Mouse (Mus musculus) midbrain, embryonic 11.5 days (tissue): Measurements from ENCODE around the gene Insig2. TPM values are rescaled to one million over a fixed set of nuclear protein-coding genes. Genes with fewer than 3 reads are reported as not detected.

ENCODE experiments used
- ATAC-seq: fragments of 200-750 bp; cut with Nextera tagmentation; 2 replicates; pipeline ENCODE4 v1.8.0; 2017; ENCODE audit warnings: moderate TSS enrichment, moderate library complexity; ENCODE audit not compliant: low FRiP score
- DNase-seq: peaks from one replicate; pipeline ENCODE4 v3.0.0; 2015; ENCODE audit warnings: low spot score; ENCODE audit errors: missing footprints
- H3K27ac ChIP-seq: fragments of 300-500 bp; sonication (generic); 2 replicates; pipeline ENCODE4 v1.5.1; 2014; ENCODE audit warnings: low read depth, low read length
- H3K27me3 ChIP-seq: fragments of 300-500 bp; sonication (generic); 2 replicates; pipeline ENCODE4 v1.6.1; 2014; ENCODE audit warnings: mild to moderate bottlenecking, low read length, moderate library complexity, mixed read lengths; ENCODE audit not compliant: control insufficient read depth, insufficient read depth
- H3K36me3 ChIP-seq: fragments of 300-500 bp; sonication (generic); 2 replicates; pipeline ENCODE4 v1.6.1; 2014; ENCODE audit warnings: mild to moderate bottlenecking, low read length, moderate library complexity, mixed read lengths; ENCODE audit not compliant: control insufficient read depth, insufficient read depth
- H3K4me1 ChIP-seq: fragments of 300-500 bp; sonication (generic); 2 replicates; pipeline ENCODE4 v1.6.1; 2014; ENCODE audit warnings: low read length; ENCODE audit not compliant: control insufficient read depth, insufficient read depth
- H3K4me2 ChIP-seq: fragments of 300-500 bp; sonication (generic); 2 replicates; pipeline ENCODE4 v1.6.1; 2014; ENCODE audit warnings: mild to moderate bottlenecking, moderate library complexity
- H3K4me3 ChIP-seq: fragments of 300-500 bp; sonication (generic); 2 replicates; pipeline ENCODE4 v1.5.1; 2014; ENCODE audit warnings: low read depth, low read length
- H3K9ac ChIP-seq: fragments of 300-500 bp; sonication (generic); 2 replicates; pipeline ENCODE4 v1.6.1; 2014; ENCODE audit warnings: low read length
- H3K9me3 ChIP-seq: fragments of 300-500 bp; sonication (generic); 2 replicates; pipeline ENCODE4 v1.6.1; 2016; ENCODE audit warnings: low read length; ENCODE audit not compliant: control insufficient read depth
- WGBS: fragments of 180-500 bp; shearing (Covaris S2); extraction: QIAGEN DNeasy Blood & Tissue Kit; methylation state at CpG from one replicate; pipeline ENCODE4 v1.1.7; 2014; 5-methylcytosine and 5-hydroxymethylcytosine counted together
- polyA plus RNA-seq: library from polyadenylated mRNA; unstranded; fragments of >200 nt; fragmentation: Nextera tagmentation; extraction: Ambion mirVana; gene quantifications from 2 replicates; pipeline ENCODE4 v1.2.1, GENCODE M21; 2014

Gene Insig2
- polyA plus RNA-seq, 1 experiment from 2014 or later = 17.8 TPM

DNA sequence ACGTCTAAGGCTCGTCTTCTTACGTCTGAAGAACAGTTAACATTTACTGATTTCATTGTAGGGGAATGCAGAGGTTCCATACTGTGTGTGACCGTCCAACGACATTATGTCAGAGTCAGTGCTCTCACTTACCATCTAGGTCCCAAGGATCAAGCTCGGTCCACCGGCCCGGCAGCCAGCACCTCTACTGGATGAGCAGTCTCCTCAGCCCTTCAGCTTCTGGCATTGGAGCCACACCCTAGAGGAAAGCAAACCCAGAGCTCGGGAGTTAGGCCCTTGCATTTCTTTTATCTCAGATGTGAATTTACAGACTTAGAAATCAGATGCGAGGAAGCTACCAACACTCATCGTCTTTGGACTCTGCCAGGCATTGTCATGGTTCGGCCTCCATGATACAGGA is 27.3 kb upstream of the Insig2 start:
- DNase-seq = no peak
- no peak overlapping the region for H3K4me3 ChIP-seq
- no peak overlapping the region for H3K9ac ChIP-seq
- H3K4me2 ChIP-seq = no peak overlapping the region
- H3K27ac ChIP-seq = no peak overlapping the region
- H3K36me3 ChIP-seq = no peaks in the 10 kb centered on the region
- no peaks in the 10 kb centered on the region for H3K4me1 ChIP-seq
- 85% methylated on average over 12 of the region's 12 CpGs for WGBS
- H3K9me3 ChIP-seq = no peaks in the 10 kb centered on the region
- no peak for ATAC-seq
- no peaks in the 10 kb centered on the region for H3K27me3 ChIP-seq

DNA sequence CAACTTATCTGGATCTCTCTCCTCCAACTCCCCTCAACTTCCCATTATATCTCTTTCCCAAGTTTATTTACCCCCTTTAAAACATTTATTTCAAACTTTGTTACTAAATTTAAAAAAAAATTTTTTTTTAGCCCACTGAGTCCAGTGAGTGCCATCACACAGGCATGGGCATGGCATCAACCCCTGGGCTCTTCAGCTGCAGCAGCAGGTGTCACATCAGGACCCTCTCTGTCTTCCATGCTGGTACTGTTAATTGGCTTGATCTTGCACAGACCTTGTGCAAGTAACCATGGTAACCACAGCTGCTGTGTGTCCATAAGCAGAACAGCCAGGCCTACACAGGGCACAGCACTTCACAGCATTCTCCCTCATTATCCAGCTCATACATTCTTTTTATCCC is 21.4 kb upstream of the Insig2 start:
- no peaks in the 10 kb centered on the region for H3K9me3 ChIP-seq
- DNase-seq (no peak), ATAC-seq (no peak)
- H3K36me3 ChIP-seq = no peaks in the 10 kb centered on the region
- H3K27me3 ChIP-seq = no peaks in the 10 kb centered on the region
- H3K27ac ChIP-seq = no peak overlapping the region
- no peak overlapping the region for H3K4me2 ChIP-seq
- H3K9ac ChIP-seq = no peak overlapping the region
- H3K4me3 ChIP-seq = no peak overlapping the region
- no peaks in the 10 kb centered on the region for H3K4me1 ChIP-seq

DNA sequence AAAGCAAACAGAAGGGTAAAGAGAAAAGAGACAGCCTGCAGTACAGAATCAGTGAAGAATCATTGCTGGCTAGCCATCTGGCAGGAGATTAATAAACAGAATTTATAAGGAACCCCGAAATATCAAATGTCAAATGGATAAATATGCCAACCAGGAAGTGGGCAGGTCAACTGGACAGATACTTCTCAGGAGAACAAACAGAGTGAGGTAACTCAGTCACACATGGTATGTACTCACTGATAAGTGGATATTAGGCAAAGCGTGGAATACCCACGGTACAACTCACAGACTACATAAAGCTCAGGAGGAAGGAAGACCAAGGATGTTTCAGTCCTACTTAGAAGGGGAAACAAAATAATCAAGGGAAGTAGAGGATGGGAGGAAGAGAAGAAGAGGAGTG is 18.6 kb upstream of the Insig2 start:
- no peak overlapping the region for H3K4me3 ChIP-seq
- ATAC-seq (no peak), DNase-seq (no peak)
- no peaks in the 10 kb centered on the region for H3K27me3 ChIP-seq
- H3K9me3 ChIP-seq = no peaks in the 10 kb centered on the region
- H3K27ac ChIP-seq = no peak overlapping the region
- no peak overlapping the region for H3K4me2 ChIP-seq
- 87% methylated on average over 3 of the region's 3 CpGs for WGBS
- no peak overlapping the region for H3K9ac ChIP-seq
- H3K4me1 ChIP-seq = no peaks in the 10 kb centered on the region
- H3K36me3 ChIP-seq = no peaks in the 10 kb centered on the region

DNA sequence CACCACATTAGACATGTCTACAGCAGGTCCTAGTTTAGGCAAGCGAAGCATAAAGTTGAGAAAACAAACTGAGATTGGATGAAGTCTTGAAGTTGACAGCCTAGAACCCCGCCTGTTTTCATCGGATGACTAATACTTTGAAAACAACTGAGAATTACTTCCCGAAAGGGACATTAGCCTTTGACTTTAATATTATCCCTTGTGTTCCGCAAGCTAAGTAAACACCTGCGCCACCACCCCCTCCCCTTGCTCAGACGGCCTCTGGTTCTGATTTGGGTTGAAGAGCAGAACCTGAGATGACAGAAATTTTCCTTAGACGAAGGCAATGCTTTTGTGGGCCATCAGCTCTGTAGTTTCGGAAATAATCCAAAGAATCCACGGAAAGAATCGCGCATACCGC is 18.2 kb upstream of the Insig2 start:
- no peak overlapping the region for H3K4me3 ChIP-seq
- H3K9ac ChIP-seq = no peak overlapping the region
- H3K4me2 ChIP-seq = no peak overlapping the region
- H3K4me1 ChIP-seq = no peaks in the 10 kb centered on the region
- no peak overlapping the region for H3K27ac ChIP-seq
- no peaks in the 10 kb centered on the region for H3K27me3 ChIP-seq
- no peak for ATAC-seq
- 90% methylated on average over 13 of the region's 13 CpGs for WGBS
- no peaks in the 10 kb centered on the region for H3K36me3 ChIP-seq
- no peak for DNase-seq
- no peaks in the 10 kb centered on the region for H3K9me3 ChIP-seq

DNA sequence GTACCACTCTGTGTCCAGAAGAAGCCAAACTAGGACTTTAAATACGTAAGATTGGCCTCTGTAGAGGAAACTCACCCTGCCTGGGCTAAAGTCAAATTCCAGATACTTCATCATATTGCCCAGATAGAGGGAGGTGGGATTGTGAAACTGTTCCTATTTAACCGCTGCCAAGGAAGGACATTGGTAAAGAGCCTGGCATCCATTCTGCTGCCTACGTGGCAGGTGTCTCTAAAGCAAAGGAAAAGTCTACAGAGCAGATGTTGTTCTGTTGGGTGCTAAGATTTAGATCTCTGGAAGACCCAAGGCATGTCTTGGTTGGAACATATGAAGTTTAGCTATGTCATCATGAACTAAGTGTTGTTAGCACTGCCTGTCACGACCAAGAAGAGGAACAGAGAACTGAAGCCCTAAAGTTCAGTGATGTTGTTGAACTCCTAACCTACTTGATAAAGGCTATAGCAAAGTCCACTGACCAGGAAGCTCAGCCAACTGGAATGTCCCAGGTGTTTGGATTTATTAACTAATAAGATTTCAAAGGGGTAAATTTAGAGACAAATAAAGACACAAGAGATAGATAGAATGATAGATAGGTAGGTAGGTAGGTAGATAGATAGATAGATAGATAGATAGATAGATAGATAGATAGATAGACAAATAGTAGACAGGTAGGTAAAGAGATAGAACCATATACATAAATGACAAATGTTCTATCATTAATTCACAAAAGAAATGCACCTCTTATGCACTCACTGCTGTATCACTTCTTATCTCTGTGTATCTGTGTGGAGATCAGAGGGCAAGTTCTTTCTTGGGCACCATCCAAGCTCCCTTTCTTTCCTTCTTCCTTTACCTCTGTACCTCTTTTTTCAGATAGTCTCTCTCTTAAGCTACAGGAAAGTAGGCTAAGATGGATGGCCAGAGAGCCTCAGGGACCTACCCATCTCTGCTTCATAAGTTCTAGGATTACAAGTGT is 16.8 kb upstream of the Insig2 start:
- Histone ChIP-seq H3K9me3 (no peaks in the 10 kb centered on the region), H3K36me3 (no peaks in the 10 kb centered on the region), H3K9ac (no peak overlapping the region), H3K4me3 (no peak overlapping the region), H3K27me3 (no peaks in the 10 kb centered on the region), H3K4me1 (no peaks in the 10 kb centered on the region), H3K27ac (no peak overlapping the region), H3K4me2 (no peak overlapping the region)
- WGBS = 85% methylated on average over 4 of the region's 4 CpGs
- ATAC-seq (no peak), DNase-seq (no peak)

DNA sequence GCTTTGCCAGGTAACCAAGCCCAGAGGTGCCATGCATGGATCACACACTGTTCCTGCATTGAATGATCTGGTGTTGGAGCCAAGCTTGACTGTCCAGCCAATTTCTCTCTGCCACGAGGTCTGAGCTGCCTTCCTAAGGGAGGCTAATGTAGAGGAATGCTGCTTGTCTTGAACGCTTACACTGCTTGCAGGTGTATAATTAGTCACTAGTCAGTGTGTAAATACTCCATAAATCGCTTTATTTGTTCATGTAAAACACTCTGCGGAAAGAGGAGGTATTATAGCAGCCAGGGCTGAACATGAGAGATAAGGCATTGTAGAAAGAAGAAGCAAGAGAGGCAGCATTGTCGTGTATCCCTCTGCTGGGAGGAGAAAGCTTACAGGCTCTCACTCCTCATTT is 11.6 kb upstream of the Insig2 start:
- Histone ChIP-seq H3K9ac (no peak overlapping the region), H3K27me3 (no peaks in the 10 kb centered on the region), H3K4me1 (no peaks in the 10 kb centered on the region), H3K27ac (no peak overlapping the region), H3K9me3 (no peaks in the 10 kb centered on the region), H3K4me2 (no peak overlapping the region), H3K36me3 (no peaks in the 10 kb centered on the region), H3K4me3 (no peak overlapping the region)
- 75% methylated on average over 5 of the region's 5 CpGs for WGBS
- DNase-seq = no peak
- no peak for ATAC-seq

DNA sequence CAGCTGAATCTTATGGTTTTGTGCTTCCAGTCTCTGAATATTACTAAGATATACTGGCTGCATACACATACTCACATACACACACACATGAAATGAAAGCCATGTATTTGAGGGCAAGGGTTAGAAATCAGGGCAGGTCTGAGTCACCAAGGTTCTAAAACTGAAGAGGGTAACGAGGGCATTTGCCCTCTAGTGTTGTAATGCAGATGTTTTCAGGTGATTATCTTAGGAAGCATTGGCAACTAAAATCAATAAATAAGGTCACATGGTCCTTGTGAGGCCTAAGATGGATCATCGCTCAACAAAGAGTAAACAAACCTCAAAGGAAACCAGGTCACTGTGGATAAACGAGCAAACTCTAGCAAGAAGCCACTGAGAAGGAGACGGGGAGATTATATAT is 3.4 kb upstream of the Insig2 start:
- Histone ChIP-seq H3K36me3 (no peaks in the 10 kb centered on the region), H3K4me3 (no peak overlapping the region), H3K4me2 (no peak overlapping the region), H3K9me3 (no peaks in the 10 kb centered on the region), H3K9ac (no peak overlapping the region), H3K27me3 (no peaks in the 10 kb centered on the region), H3K4me1 (no peaks in the 10 kb centered on the region), H3K27ac (no peak overlapping the region)
- DNase-seq = no peak
- ATAC-seq = no peak
- 75% methylated on average over 4 of the region's 4 CpGs for WGBS

DNA sequence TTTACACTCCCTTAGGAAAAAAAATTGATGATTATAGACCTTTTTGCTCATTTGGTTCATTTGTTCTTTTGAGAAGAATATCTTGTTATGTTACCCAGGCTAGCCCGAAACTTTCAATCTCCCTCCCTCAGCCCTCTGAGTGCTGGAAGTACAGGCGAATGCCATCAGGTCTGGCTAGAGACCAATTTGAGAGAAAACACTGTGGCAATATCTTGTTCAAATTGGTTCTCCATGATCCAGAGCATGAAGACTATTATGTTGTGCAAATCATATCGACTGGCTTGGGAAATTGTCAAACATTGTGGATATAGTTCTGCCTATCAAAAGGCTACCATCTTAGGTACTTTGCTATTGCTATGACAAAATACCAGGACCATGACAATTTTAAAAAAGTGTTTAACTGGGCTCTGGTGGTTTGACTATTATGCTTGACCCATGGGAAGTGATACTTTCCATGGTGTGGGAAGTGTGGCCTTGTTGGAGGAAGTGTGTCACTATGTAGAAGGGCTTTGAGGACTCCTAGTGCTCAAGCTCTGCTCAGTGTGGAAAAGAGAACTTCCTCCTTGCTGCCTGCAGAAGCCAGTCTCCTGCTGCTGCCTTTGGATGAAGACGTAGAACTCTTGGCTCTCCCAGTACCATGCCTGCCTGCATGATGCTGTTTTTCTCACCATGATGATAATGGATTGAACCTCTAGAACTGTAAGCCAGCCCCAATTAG is 1.8 kb upstream of the Insig2 start:
- no peak overlapping the region for H3K9ac ChIP-seq

DNA sequence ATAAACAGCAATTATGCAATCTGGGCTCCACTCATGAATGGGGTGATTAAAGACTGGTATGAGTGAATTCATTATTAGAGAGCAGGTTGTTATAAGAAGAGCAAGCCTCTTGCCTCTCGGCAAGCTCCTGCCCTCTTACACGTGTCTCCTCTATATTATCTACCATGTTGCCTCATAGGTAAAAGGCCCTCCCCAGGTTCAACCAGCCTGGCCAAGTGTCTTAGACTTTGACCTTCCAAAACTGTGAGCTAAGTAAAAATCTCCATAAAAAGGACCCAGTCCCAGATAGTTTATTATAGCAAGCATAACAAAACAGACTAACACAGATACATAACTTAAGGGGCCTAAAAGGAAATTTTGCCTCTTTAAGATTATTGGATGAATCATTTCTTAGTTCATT is 1.8 kb downstream of the Insig2 start:
- DNase-seq (no peak), ATAC-seq (no peak)
- H3K9ac ChIP-seq = no peak overlapping the region
- no peak overlapping the region for H3K4me2 ChIP-seq
- no peak overlapping the region for H3K4me3 ChIP-seq
- no peaks in the 10 kb centered on the region for H3K27me3 ChIP-seq
- H3K9me3 ChIP-seq = no peaks in the 10 kb centered on the region
- 100% methylated on average over 2 of the region's 2 CpGs for WGBS
- H3K4me1 ChIP-seq = peaks cover 8% of the 10 kb centered on the region
- no peak overlapping the region for H3K27ac ChIP-seq
- no peaks in the 10 kb centered on the region for H3K36me3 ChIP-seq

More for the DNA sequence above, 1.8 kb upstream of the Insig2 start:
- H3K9me3 ChIP-seq = no peaks in the 10 kb centered on the region
- WGBS = 98% methylated on average over 4 of the region's 4 CpGs
- DNase-seq (no peak), ATAC-seq (no peak)
- no peak overlapping the region for H3K4me3 ChIP-seq
- no peaks in the 10 kb centered on the region for H3K27me3 ChIP-seq
- no peaks in the 10 kb centered on the region for H3K4me1 ChIP-seq
- no peak overlapping the region for H3K27ac ChIP-seq
- no peak overlapping the region for H3K4me2 ChIP-seq
- H3K36me3 ChIP-seq = no peaks in the 10 kb centered on the region
